Mouse (Mus musculus) forebrain, embryonic 10.5 days (tissue): Measurements from ENCODE around the gene Tox3. TPM values are rescaled to one million over a fixed set of nuclear protein-coding genes. Genes with fewer than 3 reads are reported as not detected.
A peak's percentile ranks its signal among the peaks of the same experiment; 100 is the strongest.

Experiments used
- DNase-seq: peaks from one replicate; pipeline ENCODE4 v3.0.0-alpha.2; 2017; ENCODE audit warnings: low spot score; ENCODE audit errors: extremely low spot score
- H3K27ac ChIP-seq: fragments of 300-500 bp; sonication (generic); 2 replicates; pipeline ENCODE4 v1.5.1; 2016; ENCODE audit warnings: mild to moderate bottlenecking
- H3K27me3 ChIP-seq: fragments of 300-500 bp; sonication (generic); 2 replicates; pipeline ENCODE4 v1.6.1; 2016; ENCODE audit warnings: mild to moderate bottlenecking; ENCODE audit not compliant: poor library complexity, severe bottlenecking
- H3K36me3 ChIP-seq: fragments of 300-500 bp; sonication (generic); replicated peaks from 2 replicates; pipeline ENCODE4 v1.6.1; 2016; ENCODE audit warnings: mild to moderate bottlenecking, moderate library complexity
- H3K4me1 ChIP-seq: fragments of 300-500 bp; sonication (generic); 2 replicates; pipeline ENCODE4 v1.6.1; 2016
- H3K4me3 ChIP-seq: fragments of 300-500 bp; sonication (generic); 2 replicates; pipeline ENCODE4 v1.5.1; 2016; ENCODE audit warnings: mild to moderate bottlenecking, moderate library complexity
- H3K9me3 ChIP-seq: fragments of 300-500 bp; sonication (generic); 2 replicates; pipeline ENCODE4 v1.6.1; 2016; ENCODE audit warnings: mild to moderate bottlenecking, moderate library complexity
- WGBS: fragments of 180-500 bp; shearing (Covaris S2); methylation state at CpG from one replicate; pipeline ENCODE4 v1.1.7; 2016; 5-methylcytosine and 5-hydroxymethylcytosine counted together
- polyA plus RNA-seq: library from polyadenylated mRNA; unstranded; fragments of >200 nt; fragmentation: Nextera tagmentation; extraction: Ambion mirVana; gene quantifications from 2 replicates; pipeline ENCODE4 v1.2.1, GENCODE M21; 2016

The Tox3 gene
- polyA plus RNA-seq, 1 experiment from 2014 or later, result 11.8 TPM

- Histone ChIP-seq H3K4me1 (peaks cover 42% of the 10 kb centered on the region), H3K27me3 (no peaks in the 10 kb centered on the region), H3K36me3 (peaks cover 29% of the 10 kb centered on the region), H3K4me3 (no peak overlapping the region), H3K27ac (no peak overlapping the region), H3K9me3 (peaks cover 6% of the 10 kb centered on the region)
- no peak for DNase-seq
- 94% methylated on average over 12 of the region's 12 CpGs for WGBS
Observed at GRCm38 (mm10) chr8:90302951-90303350, 45.2 kb downstream of the Tox3 start.

- H3K4me3 ChIP-seq, result no peak overlapping the region
- H3K36me3 ChIP-seq, result peaks cover 23% of the 10 kb centered on the region
- H3K9me3 ChIP-seq, result peaks cover 6% of the 10 kb centered on the region
- H3K27me3 ChIP-seq, result no peaks in the 10 kb centered on the region
- H3K4me1 ChIP-seq, result peaks cover 48% of the 10 kb centered on the region
- WGBS, result 90% methylated on average over 5 of the region's 5 CpGs
- peak overlapping the region; percentile 58; the same call in 1 of the 2 replicates for H3K27ac ChIP-seq
- no peak for DNase-seq
Observed at GRCm38 (mm10) chr8:90302252-90302651, 45.9 kb downstream of the Tox3 start.

- peaks cover 1% of the 10 kb centered on the region for H3K9me3 ChIP-seq
- H3K27ac ChIP-seq, result peak overlapping the region; percentile 58
- 59% methylated on average over 5 of the region's 5 CpGs for WGBS
- DNase-seq, result no peak
- H3K27me3 ChIP-seq, result no peaks in the 10 kb centered on the region
- H3K4me3 ChIP-seq, result no peak overlapping the region
- peaks cover 22% of the 10 kb centered on the region for H3K36me3 ChIP-seq
- peaks cover 55% of the 10 kb centered on the region for H3K4me1 ChIP-seq
Observed at GRCm38 (mm10) chr8:90301543-90301942, 46.6 kb downstream of the Tox3 start.

- WGBS, result 76% methylated on average over 2 of the region's 2 CpGs
- DNase-seq, result no peak
Observed at GRCm38 (mm10) chr8:90300973-90301372, 47.2 kb downstream of the Tox3 start.

GRCm38 (mm10) chr8:90294061-90294460 is 54.1 kb downstream of the Tox3 start:
- H3K4me1 ChIP-seq, result peaks cover 19% of the 10 kb centered on the region
- DNase-seq, result no peak
- peaks cover 53% of the 10 kb centered on the region for H3K36me3 ChIP-seq
- H3K27ac ChIP-seq, result no peak overlapping the region
- H3K9me3 ChIP-seq, result no peaks in the 10 kb centered on the region
- H3K27me3 ChIP-seq, result no peaks in the 10 kb centered on the region
- H3K4me3 ChIP-seq, result no peak overlapping the region
- 86% methylated on average over 3 of the region's 3 CpGs for WGBS

More at GRCm38 (mm10) chr8:90300973-90301372, 47.2 kb downstream of the Tox3 start:
- Histone ChIP-seq H3K9me3 (no peaks in the 10 kb centered on the region), H3K4me3 (no peak overlapping the region), H3K27ac (no peak overlapping the region), H3K4me1 (peaks cover 56% of the 10 kb centered on the region), H3K27me3 (no peaks in the 10 kb centered on the region), H3K36me3 (peaks cover 22% of the 10 kb centered on the region)

- Histone ChIP-seq H3K9me3 (no peaks in the 10 kb centered on the region), H3K27me3 (no peaks in the 10 kb centered on the region), H3K36me3 (peaks cover 46% of the 10 kb centered on the region), H3K4me3 (no peak overlapping the region), H3K27ac (no peak overlapping the region), H3K4me1 (no peaks in the 10 kb centered on the region)
- no peak for DNase-seq
- WGBS, result 95% methylated on average over 6 of the region's 6 CpGs
Observed at GRCm38 (mm10) chr8:90290811-90291210, 57.3 kb downstream of the Tox3 start.

- no peaks in the 10 kb centered on the region for H3K27me3 ChIP-seq
- 77% methylated on average over 9 of the region's 9 CpGs for WGBS
- H3K27ac ChIP-seq, result no peak overlapping the region
- H3K9me3 ChIP-seq, result no peaks in the 10 kb centered on the region
- H3K36me3 ChIP-seq, result peaks cover 14% of the 10 kb centered on the region; the same call in 1 of the 2 replicates
- no peak for DNase-seq
- H3K4me3 ChIP-seq, result no peak overlapping the region
- H3K4me1 ChIP-seq, result peaks cover 18% of the 10 kb centered on the region
Observed at GRCm38 (mm10) chr8:90276722-90277121, 71.4 kb downstream of the Tox3 start.

- H3K4me3 ChIP-seq, result no peak overlapping the region
- peaks cover 20% of the 10 kb centered on the region for H3K4me1 ChIP-seq
- H3K27ac ChIP-seq, result no peak overlapping the region
- no peaks in the 10 kb centered on the region for H3K27me3 ChIP-seq
- no peak for DNase-seq
- 86% methylated on average over 7 of the region's 7 CpGs for WGBS
- H3K9me3 ChIP-seq, result no peaks in the 10 kb centered on the region
- H3K36me3 ChIP-seq, result peaks cover 13% of the 10 kb centered on the region
Observed at GRCm38 (mm10) chr8:90273182-90273581, 75.0 kb downstream of the Tox3 start.

- no peaks in the 10 kb centered on the region for H3K9me3 ChIP-seq
- 96% methylated on average over 10 of the region's 10 CpGs for WGBS
- H3K36me3 ChIP-seq, result peaks cover 13% of the 10 kb centered on the region
- DNase-seq, result no peak
- H3K4me3 ChIP-seq, result no peak overlapping the region
- no peaks in the 10 kb centered on the region for H3K27me3 ChIP-seq
- H3K27ac ChIP-seq, result no peak overlapping the region
- peaks cover 20% of the 10 kb centered on the region for H3K4me1 ChIP-seq
Observed at GRCm38 (mm10) chr8:90271920-90272319, 76.2 kb downstream of the Tox3 start.

GRCm38 (mm10) chr8:90267698-90268256 is 80.4 kb downstream of the Tox3 start:
- Histone ChIP-seq H3K9me3 (no peaks in the 10 kb centered on the region), H3K36me3 (peaks cover 19% of the 10 kb centered on the region), H3K27ac (no peak overlapping the region), H3K4me1 (peaks cover 13% of the 10 kb centered on the region; the same call in 1 of the 2 replicates), H3K4me3 (no peak overlapping the region), H3K27me3 (no peaks in the 10 kb centered on the region)
- 84% methylated on average over 12 of the region's 12 CpGs for WGBS
- no peak for DNase-seq

GRCm38 (mm10) chr8:90266986-90267385 is 81.2 kb downstream of the Tox3 start:
- H3K4me1 ChIP-seq, result peaks cover 13% of the 10 kb centered on the region; the same call in 1 of the 2 replicates
- no peak for DNase-seq
- 90% methylated on average over 3 of the region's 3 CpGs for WGBS
- no peak overlapping the region for H3K4me3 ChIP-seq
- no peak overlapping the region for H3K27ac ChIP-seq
- no peaks in the 10 kb centered on the region for H3K27me3 ChIP-seq
- H3K36me3 ChIP-seq, result peaks cover 25% of the 10 kb centered on the region
- no peaks in the 10 kb centered on the region for H3K9me3 ChIP-seq

- H3K27ac ChIP-seq, result no peak overlapping the region
- no peaks in the 10 kb centered on the region for H3K27me3 ChIP-seq
- DNase-seq, result no peak
- H3K9me3 ChIP-seq, result no peaks in the 10 kb centered on the region
- H3K4me1 ChIP-seq, result peaks cover 15% of the 10 kb centered on the region; the same call in 1 of the 2 replicates
- H3K4me3 ChIP-seq, result no peak overlapping the region
- 93% methylated on average over 8 of the region's 8 CpGs for WGBS
- peaks cover 28% of the 10 kb centered on the region for H3K36me3 ChIP-seq
Observed at GRCm38 (mm10) chr8:90266239-90266638, 81.9 kb downstream of the Tox3 start.

GRCm38 (mm10) chr8:90254158-90254867 is 93.8 kb downstream of the Tox3 start:
- H3K27ac ChIP-seq, result peak overlapping the region; percentile 72
- peaks cover 33% of the 10 kb centered on the region for H3K4me1 ChIP-seq
- DNase-seq, result peak; percentile 47
- no peak overlapping the region for H3K4me3 ChIP-seq
- WGBS, result 69% methylated on average over 11 of the region's 11 CpGs
- H3K27me3 ChIP-seq, result no peaks in the 10 kb centered on the region
- peaks cover 76% of the 10 kb centered on the region for H3K36me3 ChIP-seq
- no peaks in the 10 kb centered on the region for H3K9me3 ChIP-seq
